Mouse (Mus musculus): ENCODE data around the gene Spag7. TPM values are rescaled to one million over a fixed set of nuclear protein-coding genes. Genes with fewer than 3 reads are reported as not detected.

Spag7 gene
- total RNA-seq (2021), result 10 to 100 TPM; 66.5 to 72.6 TPM
- long read RNA-seq, experiment 1, transcript Spag7-201 (7 exons, 1,159 nt), result major isoform, 66 of 100 reads
- long read RNA-seq, experiment 1, partial matches to known transcripts, result 2 of 100 reads
- long read RNA-seq, experiment 1, other reads (novel, unspliced or antisense), result 32 of 100 reads
- long read RNA-seq, experiment 2, transcript Spag7-201 (7 exons, 1,159 nt), result major isoform, 41 of 48 reads
- long read RNA-seq, experiment 2, partial matches to known transcripts, result 2 of 48 reads
- long read RNA-seq, experiment 2, other reads (novel, unspliced or antisense), result 5 of 48 reads

- DNase-seq, result peak; percentile 96
These were observed at the start of gene Spag7 for GRCm38 (mm10) chr11:70668771-70669505. Spag7 (minus strand) TSS chr11:70669416.

GRCm38 (mm10) chr11:70718481-70718880 is 49.3 kb upstream of the Spag7 start:
- DNase-seq, result peak; percentile 55

- DNase-seq, result peak; percentile 54
These were observed 46.6 kb upstream of the Spag7 start for GRCm38 (mm10) chr11:70715832-70716231.

- no peak for DNase-seq
These were observed 44.0 kb upstream of the Spag7 start for GRCm38 (mm10) chr11:70713222-70713621.

- no peak for DNase-seq
These were observed 41.8 kb upstream of the Spag7 start for GRCm38 (mm10) chr11:70711026-70711425.

GRCm38 (mm10) chr11:70706127-70706526 is 36.9 kb upstream of the Spag7 start:
- DNase-seq, result no peak

GRCm38 (mm10) chr11:70702781-70703180 is 33.6 kb upstream of the Spag7 start:
- peak; percentile 70 for DNase-seq

- DNase-seq, result no peak
These were observed 32.9 kb upstream of the Spag7 start for GRCm38 (mm10) chr11:70701984-70702733.

- DNase-seq, result no peak
These were observed 32.2 kb upstream of the Spag7 start for GRCm38 (mm10) chr11:70701221-70701955.

GRCm38 (mm10) chr11:70700613-70701012 is 31.4 kb upstream of the Spag7 start:
- peak; percentile 83 for DNase-seq

GRCm38 (mm10) chr11:70699722-70700556 is 30.7 kb upstream of the Spag7 start, which contains the start of the genes Inca1 and Kif1c:
Inca1 (minus strand) TSS chr11:70700155.
Kif1c (plus strand) TSS chr11:70700548.
- DNase-seq, result peak; percentile 99

GRCm38 (mm10) chr11:70699051-70699450 is 29.8 kb upstream of the Spag7 start:
- DNase-seq, result peak; percentile 34

- no peak for DNase-seq
These were observed 28.2 kb upstream of the Spag7 start for GRCm38 (mm10) chr11:70697376-70697775.

- no peak for DNase-seq
These were observed 24.3 kb upstream of the Spag7 start for GRCm38 (mm10) chr11:70693504-70693903.

- no peak for DNase-seq
These were observed 20.4 kb upstream of the Spag7 start for GRCm38 (mm10) chr11:70689578-70689977.

GRCm38 (mm10) chr11:70688372-70688771 is 19.2 kb upstream of the Spag7 start:
- DNase-seq, result peak; percentile 44

- peak; percentile 93 for DNase-seq
These were observed 18.5 kb upstream of the Spag7 start, which contains the start of gene Camta2 for GRCm38 (mm10) chr11:70687601-70688199. Camta2 (minus strand) TSS chr11:70688105.

GRCm38 (mm10) chr11:70686901-70687566 is 17.8 kb upstream of the Spag7 start:
- peak; percentile 52 for DNase-seq

- no peak for DNase-seq
These were observed 14.4 kb upstream of the Spag7 start for GRCm38 (mm10) chr11:70683640-70684039.
